Mouse (Mus musculus): ENCODE results near the gene Rab31. TPM values are rescaled to one million over a fixed set of nuclear protein-coding genes. Genes with fewer than 3 reads are reported as not detected.

Gene Rab31
- polyA plus RNA-seq, 1 experiment from 2014 or later = 73.0 TPM

- Histone ChIP-seq H3K27me3 (no peaks in the 10 kb centered on the region), H3K4me1 (replicated peaks) (no peaks in the 10 kb centered on the region), H3K27ac (no peak overlapping the region), H3K9me3 (0 out of 2 replicates have a peak, but pooled peaks cover 3% of the 10 kb centered on the region), H3K4me2 (no peak overlapping the region), H3K9ac (no peak overlapping the region), H3K36me3 (no peaks in the 10 kb centered on the region), H3K4me3 (no peak overlapping the region)
- ATAC-seq (ENCODE audit: low FRiP score) = no peak
These were observed 149.4 kb downstream of the Rab31 start for GRCm38 (mm10) chr17:65623130-65623529.

- Histone ChIP-seq H3K27ac (no peak overlapping the region), H3K9ac (no peak overlapping the region), H3K36me3 (no peaks in the 10 kb centered on the region), H3K4me1 (replicated peaks) (no peaks in the 10 kb centered on the region), H3K27me3 (no peaks in the 10 kb centered on the region), H3K4me2 (no peak overlapping the region), H3K9me3 (no peaks in the 10 kb centered on the region), H3K4me3 (no peak overlapping the region)
- no peak for ATAC-seq (ENCODE audit: low FRiP score)
- 82% methylated on average over 2 of the region's 2 CpGs for WGBS
These were observed 154.1 kb downstream of the Rab31 start for GRCm38 (mm10) chr17:65618431-65618830.

- H3K4me3 ChIP-seq = no peak overlapping the region
- no peaks in the 10 kb centered on the region for H3K9me3 ChIP-seq
- H3K27me3 ChIP-seq = no peaks in the 10 kb centered on the region
- no peak for ATAC-seq (ENCODE audit: low FRiP score)
- WGBS = 40% methylated on average over 3 of the region's 3 CpGs
- peaks cover 10% of the 10 kb centered on the region for H3K4me1 ChIP-seq (replicated peaks)
- H3K27ac ChIP-seq = no peak overlapping the region
- no peaks in the 10 kb centered on the region for H3K36me3 ChIP-seq
- H3K9ac ChIP-seq = no peak overlapping the region
- H3K4me2 ChIP-seq = no peak overlapping the region
These were observed 156.9 kb downstream of the Rab31 start for GRCm38 (mm10) chr17:65615678-65616077.

- H3K4me3 ChIP-seq = peak overlapping the region; percentile 96
- peaks cover 19% of the 10 kb centered on the region for H3K4me1 ChIP-seq (replicated peaks)
- H3K9ac ChIP-seq = peak overlapping the region; percentile 97
- H3K9me3 ChIP-seq = no peaks in the 10 kb centered on the region
- under 1% methylated on average over 9 of the region's 9 CpGs for WGBS
- H3K27me3 ChIP-seq = no peaks in the 10 kb centered on the region
- ATAC-seq (ENCODE audit: low FRiP score) = no peak
- no peaks in the 10 kb centered on the region for H3K36me3 ChIP-seq
- peak overlapping the region; percentile 68 for H3K4me2 ChIP-seq
- peak overlapping the region; percentile 100 for H3K27ac ChIP-seq
These were observed 158.1 kb downstream of the Rab31 start for GRCm38 (mm10) chr17:65614431-65614830.

GRCm38 (mm10) chr17:65613463-65614412 lies 158.8 kb downstream of the Rab31 start, which contains the start of gene Vapa:
Gene Vapa, minus strand, starts transcription at chr17:65613555.
- ATAC-seq (ENCODE audit: low FRiP score) = peak; percentile 94

GRCm38 (mm10) chr17:65613142-65613462 lies 159.4 kb downstream of the Rab31 start:
- ATAC-seq (ENCODE audit: low FRiP score) = peak; percentile 76
- H3K36me3 ChIP-seq = no peaks in the 10 kb centered on the region
- peak overlapping the region; percentile 74 for H3K4me2 ChIP-seq
- H3K9ac ChIP-seq = peak overlapping the region; percentile 97
- H3K27me3 ChIP-seq = no peaks in the 10 kb centered on the region
- peak overlapping the region; percentile 96 for H3K4me3 ChIP-seq
- peak overlapping the region; percentile 100 for H3K27ac ChIP-seq
- under 1% methylated on average over 29 of the region's 42 CpGs for WGBS
- peaks cover 32% of the 10 kb centered on the region for H3K4me1 ChIP-seq (replicated peaks)
- no peaks in the 10 kb centered on the region for H3K9me3 ChIP-seq

More at GRCm38 (mm10) chr17:65613463-65614412, 158.8 kb downstream of the Rab31 start, which contains the start of gene Vapa:
- H3K9me3 ChIP-seq = no peaks in the 10 kb centered on the region
- no peaks in the 10 kb centered on the region for H3K27me3 ChIP-seq
- no peaks in the 10 kb centered on the region for H3K36me3 ChIP-seq
- H3K4me1 ChIP-seq (replicated peaks) = peaks cover 26% of the 10 kb centered on the region
- H3K4me3 ChIP-seq = peak within 1 kb of the TSS; percentile 96
- peak within 1 kb of the TSS; percentile 100 for H3K27ac ChIP-seq
- WGBS = under 1% methylated on average over 83 of the region's 85 CpGs
- H3K4me2 ChIP-seq = peak within 1 kb of the TSS; percentile 74
- H3K9ac ChIP-seq = peak within 1 kb of the TSS; percentile 97

- peak; percentile 43 for ATAC-seq (ENCODE audit: low FRiP score)
- Histone ChIP-seq H3K4me1 (replicated peaks) (peaks cover 37% of the 10 kb centered on the region), H3K36me3 (no peaks in the 10 kb centered on the region), H3K27me3 (no peaks in the 10 kb centered on the region), H3K9ac (peak overlapping the region; percentile 97), H3K27ac (peak overlapping the region; percentile 100), H3K9me3 (no peaks in the 10 kb centered on the region), H3K4me2 (peak overlapping the region; percentile 74), H3K4me3 (peak overlapping the region; percentile 96)
- WGBS = under 1% methylated on average over 55 of the region's 91 CpGs
These were observed 160.0 kb downstream of the Rab31 start for GRCm38 (mm10) chr17:65612391-65613141.

GRCm38 (mm10) chr17:65611721-65612120 lies 160.8 kb downstream of the Rab31 start:
- peak overlapping the region; percentile 74 for H3K4me2 ChIP-seq
- no peaks in the 10 kb centered on the region for H3K27me3 ChIP-seq
- no peak overlapping the region for H3K27ac ChIP-seq
- H3K4me3 ChIP-seq = peak overlapping the region; percentile 96
- 0 out of 2 replicates have a peak overlapping the region, but pooled peaks have one; percentile 24 for H3K9ac ChIP-seq
- no peak for ATAC-seq (ENCODE audit: low FRiP score)
- H3K9me3 ChIP-seq = no peaks in the 10 kb centered on the region
- WGBS = 10% methylated on average over 4 of the region's 4 CpGs
- no peaks in the 10 kb centered on the region for H3K36me3 ChIP-seq
- H3K4me1 ChIP-seq (replicated peaks) = peaks cover 44% of the 10 kb centered on the region

GRCm38 (mm10) chr17:65608743-65609142 lies 163.8 kb downstream of the Rab31 start:
- H3K27me3 ChIP-seq = no peaks in the 10 kb centered on the region
- H3K4me3 ChIP-seq = no peak overlapping the region
- no peak overlapping the region for H3K4me2 ChIP-seq
- H3K9me3 ChIP-seq = no peaks in the 10 kb centered on the region
- H3K36me3 ChIP-seq = no peaks in the 10 kb centered on the region
- ATAC-seq (ENCODE audit: low FRiP score) = no peak
- no peak overlapping the region for H3K9ac ChIP-seq
- peaks cover 64% of the 10 kb centered on the region for H3K4me1 ChIP-seq (replicated peaks)
- no peak overlapping the region for H3K27ac ChIP-seq
- 75% methylated on average over 5 of the region's 5 CpGs for WGBS

GRCm38 (mm10) chr17:65608312-65608687 lies 164.3 kb downstream of the Rab31 start:
- no peak for ATAC-seq (ENCODE audit: low FRiP score)
- H3K36me3 ChIP-seq = no peaks in the 10 kb centered on the region
- H3K27ac ChIP-seq = no peak overlapping the region
- H3K4me2 ChIP-seq = no peak overlapping the region
- H3K27me3 ChIP-seq = no peaks in the 10 kb centered on the region
- H3K4me3 ChIP-seq = no peak overlapping the region
- H3K9ac ChIP-seq = no peak overlapping the region
- H3K9me3 ChIP-seq = no peaks in the 10 kb centered on the region
- WGBS = 84% methylated on average over 2 of the region's 2 CpGs
- H3K4me1 ChIP-seq (replicated peaks) = peaks cover 64% of the 10 kb centered on the region

GRCm38 (mm10) chr17:65607574-65608311 lies 164.8 kb downstream of the Rab31 start:
- Histone ChIP-seq H3K27ac (no peak overlapping the region), H3K27me3 (no peaks in the 10 kb centered on the region), H3K4me1 (replicated peaks) (peaks cover 64% of the 10 kb centered on the region), H3K4me3 (no peak overlapping the region), H3K4me2 (no peak overlapping the region), H3K36me3 (no peaks in the 10 kb centered on the region), H3K9me3 (no peaks in the 10 kb centered on the region), H3K9ac (no peak overlapping the region)
- ATAC-seq (ENCODE audit: low FRiP score) = no peak
- 45% methylated on average over 7 of the region's 7 CpGs for WGBS

GRCm38 (mm10) chr17:65606014-65606413 lies 166.5 kb downstream of the Rab31 start:
- ATAC-seq (ENCODE audit: low FRiP score) = no peak
- 84% methylated on average over 4 of the region's 4 CpGs for WGBS
- Histone ChIP-seq H3K27me3 (no peaks in the 10 kb centered on the region), H3K4me2 (no peak overlapping the region), H3K4me3 (no peak overlapping the region), H3K9me3 (no peaks in the 10 kb centered on the region), H3K27ac (no peak overlapping the region), H3K36me3 (no peaks in the 10 kb centered on the region), H3K4me1 (replicated peaks) (peaks cover 57% of the 10 kb centered on the region), H3K9ac (no peak overlapping the region)
